Mouse (Mus musculus): ENCODE measurements around the gene Snrpa. TPM values are rescaled to one million over a fixed set of nuclear protein-coding genes. Genes with fewer than 3 reads are reported as not detected.
"Not testable (repeated sequence)": the region's sequence is repeated elsewhere in the genome, so short reads cannot be mapped to it uniquely, and the experiment has no call there.

The Snrpa gene
- 33.0 and 34.3 TPM in 2 replicates for polyA plus RNA-seq (2012)

- Histone ChIP-seq H3K27me3 (ENCODE audit: control insufficient read depth) (no peaks in the 10 kb centered on the region), H3K36me3 (ENCODE audit: control insufficient read depth) (peaks cover 43% of the 10 kb centered on the region), H3K4me1 (ENCODE audit: control insufficient read depth) (peaks cover 40% of the 10 kb centered on the region), H3K4me3 (replicated peaks) (peak within 1 kb of the TSS; percentile 95), H3K9me3 (ENCODE audit: control insufficient read depth, low read length) (no peaks in the 10 kb centered on the region)
- TF ChIP-seq GATA1 (IDR thresholded peaks at IDR 0.05; ENCODE audit: low read length) (no peak), TAL1 (IDR thresholded peaks at IDR 0.05; ENCODE audit: low read length) (no peak)
Measured at GRCm38 (mm10) chr7:27195681-27196611, at the start of gene Snrpa, which contains the start of gene BC024978. Gene Snrpa, minus strand, starts transcription at chr7:27196271. Gene BC024978, plus strand, starts transcription at chr7:27195781.

- H3K9me3 ChIP-seq (ENCODE audit: control insufficient read depth, low read length), result not testable (repeated sequence)
- peaks cover 42% of the 10 kb centered on the region for H3K36me3 ChIP-seq (ENCODE audit: control insufficient read depth)
Measured at GRCm38 (mm10) chr7:27244088-27244487, 48.0 kb upstream of the Snrpa start.

GRCm38 (mm10) chr7:27243211-27243610, 47.1 kb upstream of the Snrpa start:
- Histone ChIP-seq H3K4me1 (ENCODE audit: control insufficient read depth) (no peaks in the 10 kb centered on the region), H3K4me3 (replicated peaks) (no peak overlapping the region), H3K36me3 (ENCODE audit: control insufficient read depth) (peaks cover 42% of the 10 kb centered on the region), H3K9me3 (ENCODE audit: control insufficient read depth, low read length) (no peaks in the 10 kb centered on the region), H3K27me3 (ENCODE audit: control insufficient read depth) (no peaks in the 10 kb centered on the region)
- TF ChIP-seq TAL1 (IDR thresholded peaks at IDR 0.05; ENCODE audit: low read length) (no peak), GATA1 (IDR thresholded peaks at IDR 0.05; ENCODE audit: low read length) (no peak)

More at GRCm38 (mm10) chr7:27244088-27244487, 48.0 kb upstream of the Snrpa start:
- not testable (repeated sequence) for H3K4me1 ChIP-seq (ENCODE audit: control insufficient read depth); H3K4me3 ChIP-seq (replicated peaks); H3K27me3 ChIP-seq (ENCODE audit: control insufficient read depth)

- peaks cover 4% of the 10 kb centered on the region for H3K4me1 ChIP-seq (ENCODE audit: control insufficient read depth)
- H3K9me3 ChIP-seq (ENCODE audit: control insufficient read depth, low read length), result no peaks in the 10 kb centered on the region
- peaks cover 26% of the 10 kb centered on the region for H3K36me3 ChIP-seq (ENCODE audit: control insufficient read depth)
- H3K4me3 ChIP-seq (replicated peaks), result no peak overlapping the region
- no peak for TF ChIP-seq GATA1 (IDR thresholded peaks at IDR 0.05; ENCODE audit: low read length)
- no peak for TF ChIP-seq TAL1 (IDR thresholded peaks at IDR 0.05; ENCODE audit: low read length)
- H3K27me3 ChIP-seq (ENCODE audit: control insufficient read depth), result no peaks in the 10 kb centered on the region
Measured at GRCm38 (mm10) chr7:27238568-27238967, 42.5 kb upstream of the Snrpa start.

GRCm38 (mm10) chr7:27237527-27237926, 41.5 kb upstream of the Snrpa start:
- H3K27me3 ChIP-seq (ENCODE audit: control insufficient read depth), result no peaks in the 10 kb centered on the region
- H3K36me3 ChIP-seq (ENCODE audit: control insufficient read depth), result peaks cover 18% of the 10 kb centered on the region
- no peak overlapping the region for H3K4me3 ChIP-seq (replicated peaks)
- TF ChIP-seq TAL1 (IDR thresholded peaks at IDR 0.05; ENCODE audit: low read length), result no peak
- no peak for TF ChIP-seq GATA1 (IDR thresholded peaks at IDR 0.05; ENCODE audit: low read length)
- no peaks in the 10 kb centered on the region for H3K9me3 ChIP-seq (ENCODE audit: control insufficient read depth, low read length)
- H3K4me1 ChIP-seq (ENCODE audit: control insufficient read depth), result peaks cover 13% of the 10 kb centered on the region

- no peak for TF ChIP-seq TAL1 (IDR thresholded peaks at IDR 0.05; ENCODE audit: low read length)
- no peak for TF ChIP-seq GATA1 (IDR thresholded peaks at IDR 0.05; ENCODE audit: low read length)
- Histone ChIP-seq H3K36me3 (ENCODE audit: control insufficient read depth) (peaks cover 9% of the 10 kb centered on the region), H3K4me1 (ENCODE audit: control insufficient read depth) (peaks cover 24% of the 10 kb centered on the region), H3K27me3 (ENCODE audit: control insufficient read depth) (no peaks in the 10 kb centered on the region), H3K9me3 (ENCODE audit: control insufficient read depth, low read length) (no peaks in the 10 kb centered on the region), H3K4me3 (replicated peaks) (no peak overlapping the region)
Measured at GRCm38 (mm10) chr7:27235726-27236125, 39.7 kb upstream of the Snrpa start.

- Histone ChIP-seq H3K4me3 (replicated peaks) (peak overlapping the region; percentile 84), H3K4me1 (ENCODE audit: control insufficient read depth) (peaks cover 32% of the 10 kb centered on the region), H3K27me3 (ENCODE audit: control insufficient read depth) (no peaks in the 10 kb centered on the region), H3K9me3 (ENCODE audit: control insufficient read depth, low read length) (no peaks in the 10 kb centered on the region), H3K36me3 (ENCODE audit: control insufficient read depth) (no peaks in the 10 kb centered on the region)
- TF ChIP-seq GATA1 (IDR thresholded peaks at IDR 0.05; ENCODE audit: low read length) (no peak), TAL1 (IDR thresholded peaks at IDR 0.05; ENCODE audit: low read length) (no peak)
Measured at GRCm38 (mm10) chr7:27233300-27233699, 37.2 kb upstream of the Snrpa start.

GRCm38 (mm10) chr7:27232781-27233281, 36.8 kb upstream of the Snrpa start, which contains the start of gene Coq8b:
Gene Coq8b, plus strand, starts transcription at chr7:27233023.
- Histone ChIP-seq H3K4me3 (replicated peaks) (peak within 1 kb of the TSS; percentile 84), H3K27me3 (ENCODE audit: control insufficient read depth) (no peaks in the 10 kb centered on the region), H3K4me1 (ENCODE audit: control insufficient read depth) (peaks cover 36% of the 10 kb centered on the region), H3K36me3 (ENCODE audit: control insufficient read depth) (no peaks in the 10 kb centered on the region), H3K9me3 (ENCODE audit: control insufficient read depth, low read length) (no peaks in the 10 kb centered on the region)
- TF ChIP-seq TAL1 (IDR thresholded peaks at IDR 0.05; ENCODE audit: low read length) (no peak), GATA1 (IDR thresholded peaks at IDR 0.05; ENCODE audit: low read length) (no peak)

GRCm38 (mm10) chr7:27231693-27232331, 35.7 kb upstream of the Snrpa start:
- peaks cover 47% of the 10 kb centered on the region for H3K4me1 ChIP-seq (ENCODE audit: control insufficient read depth)
- TF ChIP-seq TAL1 (IDR thresholded peaks at IDR 0.05; ENCODE audit: low read length), result no peak
- TF ChIP-seq GATA1 (IDR thresholded peaks at IDR 0.05; ENCODE audit: low read length), result no peak
- no peaks in the 10 kb centered on the region for H3K27me3 ChIP-seq (ENCODE audit: control insufficient read depth)
- no peaks in the 10 kb centered on the region for H3K9me3 ChIP-seq (ENCODE audit: control insufficient read depth, low read length)
- H3K4me3 ChIP-seq (replicated peaks), result no peak overlapping the region
- H3K36me3 ChIP-seq (ENCODE audit: control insufficient read depth), result no peaks in the 10 kb centered on the region
